Mouse (Mus musculus) kidney, postnatal 0 days (tissue): Measurements from ENCODE around the gene Ranbp3l. TPM values are rescaled to one million over a fixed set of nuclear protein-coding genes. Genes with fewer than 3 reads are reported as not detected.
A peak's percentile ranks its signal among the peaks of the same experiment; 100 is the strongest.

Source experiments
- ATAC-seq: fragments of 200-750 bp; cut with Nextera tagmentation; replicated peaks from 2 replicates; pipeline ENCODE4 v1.8.0; 2017; ENCODE audit warnings: low read depth, moderate number of reproducible peaks, moderate TSS enrichment, moderate library complexity; ENCODE audit not compliant: low FRiP score
- DNase-seq: peaks from one replicate; pipeline ENCODE4 v3.0.0-alpha.2; 2016; ENCODE audit warnings: low spot score
- H3K27ac ChIP-seq: fragments of 300-500 bp; sonication (generic); 2 replicates; pipeline ENCODE4 v1.5.1; 2014; ENCODE audit warnings: mild to moderate bottlenecking
- H3K27me3 ChIP-seq: fragments of 300-500 bp; sonication (generic); 2 replicates; pipeline ENCODE4 v1.6.1; 2014; ENCODE audit warnings: low read length, mixed read lengths; ENCODE audit not compliant: insufficient read depth
- H3K36me3 ChIP-seq: fragments of 300-500 bp; sonication (generic); 2 replicates; pipeline ENCODE4 v1.6.1; 2014; ENCODE audit warnings: low read length, mixed read lengths; ENCODE audit not compliant: insufficient read depth
- H3K4me1 ChIP-seq: fragments of 300-500 bp; sonication (generic); replicated peaks from 2 replicates; pipeline ENCODE4 v1.6.1; 2014; ENCODE audit warnings: antibody characterized with exemption, low read length, mixed read lengths; ENCODE audit not compliant: insufficient read depth
- H3K4me2 ChIP-seq: fragments of 300-500 bp; sonication (generic); 2 replicates; pipeline ENCODE4 v1.6.1; 2014; ENCODE audit warnings: mild to moderate bottlenecking, low read length, moderate library complexity, mixed read lengths
- H3K4me3 ChIP-seq: fragments of 300-500 bp; sonication (generic); replicated peaks from 2 replicates; pipeline ENCODE4 v1.5.1; 2014; ENCODE audit warnings: low read depth, low read length
- H3K9ac ChIP-seq: fragments of 300-500 bp; sonication (generic); 2 replicates; pipeline ENCODE4 v1.6.1; 2014; ENCODE audit warnings: low read depth, low read length
- H3K9me3 ChIP-seq: fragments of 300-500 bp; sonication (generic); replicated peaks from 2 replicates; pipeline ENCODE4 v1.6.1; 2016; ENCODE audit warnings: low read length, inconsistent platforms, mixed read lengths
- CTCF ChIP-seq: IDR thresholded peaks from 2 replicates; pipeline ENCODE4 v1.5.1; 2016; ENCODE audit warnings: antibody characterized with exemption, low read depth, mild to moderate bottlenecking, moderate library complexity
- WGBS: fragments of 180-500 bp; shearing (Covaris S2); extraction: QIAGEN DNeasy Blood & Tissue Kit; methylation state at CpG from one replicate; pipeline ENCODE4 v1.1.7; 2014; 5-methylcytosine and 5-hydroxymethylcytosine counted together
- polyA plus RNA-seq: library from polyadenylated mRNA; unstranded; fragments of >200 nt; fragmentation: Nextera tagmentation; extraction: Ambion mirVana; gene quantifications from 2 replicates; pipeline ENCODE4 v1.2.1, GENCODE M21; 2015

Gene Ranbp3l
- polyA plus RNA-seq, 1 experiment from 2014 or later: 37.8 TPM

DNA sequence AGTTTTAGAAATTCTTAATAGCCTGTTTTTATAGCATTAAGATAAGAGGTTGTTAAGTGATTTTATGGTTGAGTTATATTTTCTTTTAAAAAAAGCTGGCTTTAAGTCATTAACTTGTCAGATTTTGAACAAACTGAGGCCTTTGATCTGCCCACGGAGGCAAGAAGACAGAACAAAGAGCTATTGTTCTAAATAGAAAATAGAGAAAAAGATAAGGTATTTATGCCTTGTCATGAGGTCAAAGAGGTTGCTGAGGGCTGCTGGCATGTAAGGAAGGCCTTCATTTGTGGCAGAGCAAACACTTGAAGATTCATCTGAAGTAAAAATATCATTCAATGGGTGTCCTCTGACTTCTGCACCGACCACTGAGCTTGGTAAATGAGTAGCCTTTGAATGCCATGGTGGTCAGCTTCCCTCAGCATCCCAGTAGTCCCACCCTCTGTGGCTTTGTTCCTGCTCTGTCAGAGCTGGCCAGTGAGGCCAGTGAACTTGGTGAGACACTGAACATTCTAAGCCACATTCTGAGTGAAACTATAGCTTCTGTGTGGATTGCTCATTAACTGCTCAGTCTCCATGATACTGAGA, 121.5 kb downstream of the Ranbp3l start:
- WGBS: 19% methylated on average over 2 of the region's 2 CpGs
- peak; percentile 47; the same call in 1 of the 2 replicates for ATAC-seq

DNA sequence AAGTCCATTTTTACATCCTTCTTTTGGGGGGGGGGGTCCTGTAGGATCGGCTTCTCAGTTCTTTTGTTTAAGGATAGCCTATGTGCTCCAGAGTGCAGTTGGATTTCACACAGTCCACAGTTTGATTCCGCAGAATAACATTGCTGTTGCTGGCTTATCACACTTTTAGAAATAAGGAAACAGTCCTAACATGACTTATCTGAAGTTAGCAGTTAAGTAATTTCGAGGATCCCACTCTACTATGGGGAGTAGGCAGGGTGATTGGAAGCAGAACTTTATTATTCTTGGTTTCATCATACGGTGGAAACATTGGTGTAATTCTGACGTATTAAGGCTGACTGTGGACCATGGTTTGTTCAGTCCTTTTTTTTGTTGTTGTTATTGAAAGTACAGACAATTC, 122.9 kb downstream of the Ranbp3l start:
- no peak for ATAC-seq
- no peaks in the 10 kb centered on the region for H3K27me3 ChIP-seq
- H3K36me3 ChIP-seq: no peaks in the 10 kb centered on the region; the same call in 1 of the 2 replicates
- no peaks in the 10 kb centered on the region for H3K9me3 ChIP-seq
- 93% methylated on average over 5 of the region's 5 CpGs for WGBS
- H3K4me1 ChIP-seq: peaks cover 6% of the 10 kb centered on the region
- no peak for TF ChIP-seq CTCF
- no peak overlapping the region for H3K4me3 ChIP-seq
- H3K27ac ChIP-seq: no peak overlapping the region
- no peak for DNase-seq
- H3K4me2 ChIP-seq: no peak overlapping the region
- H3K9ac ChIP-seq: no peak overlapping the region

More for the DNA sequence above, 121.5 kb downstream of the Ranbp3l start:
- H3K4me2 ChIP-seq: no peak overlapping the region
- H3K4me1 ChIP-seq: peaks cover 6% of the 10 kb centered on the region
- TF ChIP-seq CTCF: no peak
- no peak overlapping the region for H3K27ac ChIP-seq
- H3K9me3 ChIP-seq: no peaks in the 10 kb centered on the region
- H3K4me3 ChIP-seq: no peak overlapping the region
- no peak overlapping the region for H3K9ac ChIP-seq
- no peaks in the 10 kb centered on the region for H3K27me3 ChIP-seq
- DNase-seq: no peak
- no peaks in the 10 kb centered on the region for H3K36me3 ChIP-seq

DNA sequence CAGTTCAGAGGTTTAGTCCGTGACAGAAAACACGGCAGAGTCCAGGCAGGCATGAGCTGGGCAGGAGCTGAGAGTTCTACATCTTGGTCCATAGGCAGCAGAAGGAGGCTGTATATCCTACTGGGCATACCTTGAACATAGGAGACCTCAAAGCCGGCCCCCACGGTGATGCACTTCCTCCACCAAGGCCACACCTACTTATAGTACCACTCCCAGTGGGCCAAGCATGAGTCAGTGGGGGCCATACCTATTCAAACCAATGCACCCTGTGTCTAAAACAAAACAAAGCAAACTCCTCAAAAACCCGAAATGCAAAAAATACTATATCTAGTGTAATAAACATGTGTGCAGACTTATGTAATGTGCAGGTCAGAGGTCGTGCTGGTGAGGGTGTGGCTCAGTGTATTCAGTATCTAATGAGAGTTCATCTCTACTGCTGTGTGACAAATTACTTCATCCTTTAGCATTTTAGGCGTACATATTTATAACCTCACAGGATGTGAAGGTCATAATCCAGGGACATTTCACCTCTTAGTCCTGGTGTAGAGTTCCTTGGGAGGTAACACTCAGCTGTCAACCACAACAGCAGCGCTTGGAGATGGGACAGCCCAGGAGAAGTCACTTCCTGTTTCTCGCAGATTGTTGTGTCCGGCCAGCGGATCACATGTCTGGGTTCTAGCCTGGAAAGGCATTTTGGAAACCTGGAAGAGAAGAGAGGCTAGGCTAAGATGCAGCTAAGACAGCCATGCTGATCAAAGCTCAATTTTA, 126.0 kb downstream of the Ranbp3l start:
- 69% methylated on average over 11 of the region's 11 CpGs for WGBS

DNA sequence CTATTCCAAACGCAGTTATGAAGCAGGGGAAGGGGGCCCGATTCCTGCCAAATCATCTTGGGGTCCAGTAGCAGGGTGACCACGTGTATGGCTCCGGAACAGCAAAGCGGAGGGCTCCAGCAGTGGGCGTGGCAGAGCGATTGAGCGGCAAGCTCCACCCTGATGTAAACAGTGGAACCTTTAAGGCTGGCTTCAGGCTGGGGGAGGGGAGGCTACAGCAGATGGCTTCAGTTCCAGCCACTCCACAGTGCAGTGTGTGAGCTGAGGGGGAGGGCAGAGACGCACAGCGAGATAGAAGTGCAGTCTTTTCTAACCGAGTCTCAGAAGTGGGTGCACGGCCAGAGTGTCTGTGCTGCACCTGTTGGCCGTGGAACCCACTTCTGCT, 126.6 kb downstream of the Ranbp3l start:
- WGBS: 23% methylated on average over 13 of the region's 13 CpGs
- Histone ChIP-seq H3K4me2 (no peak overlapping the region), H3K9me3 (no peaks in the 10 kb centered on the region), H3K4me1 (no peaks in the 10 kb centered on the region), H3K27ac (no peak overlapping the region), H3K27me3 (no peaks in the 10 kb centered on the region), H3K36me3 (peaks cover 7% of the 10 kb centered on the region), H3K4me3 (no peak overlapping the region), H3K9ac (no peak overlapping the region)
- no peak for TF ChIP-seq CTCF
- DNase-seq: peak; percentile 54
- ATAC-seq: peak; percentile 68; the same call in 1 of the 2 replicates

More for the DNA sequence above, 126.0 kb downstream of the Ranbp3l start:
- no peaks in the 10 kb centered on the region for H3K9me3 ChIP-seq
- no peak overlapping the region for H3K4me3 ChIP-seq
- H3K27me3 ChIP-seq: no peaks in the 10 kb centered on the region
- no peak for TF ChIP-seq CTCF
- H3K4me2 ChIP-seq: no peak overlapping the region
- no peak for DNase-seq
- peaks cover 4% of the 10 kb centered on the region for H3K36me3 ChIP-seq
- peak; percentile 30; the same call in 1 of the 2 replicates for ATAC-seq
- H3K4me1 ChIP-seq: peaks cover under 1% of the 10 kb centered on the region
- H3K27ac ChIP-seq: no peak overlapping the region
- no peak overlapping the region for H3K9ac ChIP-seq

DNA sequence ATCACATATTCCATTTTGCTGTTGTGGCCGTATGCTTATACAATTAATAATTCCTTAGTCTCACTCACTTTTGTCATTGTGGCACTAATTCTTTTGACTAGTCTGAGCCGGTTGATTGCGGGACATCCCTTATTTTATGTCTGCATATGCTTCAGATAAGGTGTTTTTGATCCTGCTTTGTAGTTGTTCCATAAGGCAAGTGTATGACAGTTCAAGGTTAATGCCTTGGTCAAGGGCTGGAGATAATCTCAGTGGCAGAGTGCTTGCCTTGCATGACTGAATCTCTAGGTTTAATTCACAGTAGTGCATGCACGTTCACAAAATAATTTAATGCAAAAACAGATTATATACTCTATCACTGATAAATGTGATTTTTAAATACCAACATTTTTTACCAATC, 129.1 kb downstream of the Ranbp3l start:
- ATAC-seq (no peak), DNase-seq (no peak)
- Histone ChIP-seq H3K27me3 (no peaks in the 10 kb centered on the region), H3K27ac (no peak overlapping the region), H3K4me2 (no peak overlapping the region), H3K9ac (no peak overlapping the region), H3K4me1 (no peaks in the 10 kb centered on the region), H3K9me3 (no peaks in the 10 kb centered on the region), H3K36me3 (peaks cover 17% of the 10 kb centered on the region), H3K4me3 (no peak overlapping the region)
- TF ChIP-seq CTCF: no peak
- 91% methylated on average over 4 of the region's 4 CpGs for WGBS

DNA sequence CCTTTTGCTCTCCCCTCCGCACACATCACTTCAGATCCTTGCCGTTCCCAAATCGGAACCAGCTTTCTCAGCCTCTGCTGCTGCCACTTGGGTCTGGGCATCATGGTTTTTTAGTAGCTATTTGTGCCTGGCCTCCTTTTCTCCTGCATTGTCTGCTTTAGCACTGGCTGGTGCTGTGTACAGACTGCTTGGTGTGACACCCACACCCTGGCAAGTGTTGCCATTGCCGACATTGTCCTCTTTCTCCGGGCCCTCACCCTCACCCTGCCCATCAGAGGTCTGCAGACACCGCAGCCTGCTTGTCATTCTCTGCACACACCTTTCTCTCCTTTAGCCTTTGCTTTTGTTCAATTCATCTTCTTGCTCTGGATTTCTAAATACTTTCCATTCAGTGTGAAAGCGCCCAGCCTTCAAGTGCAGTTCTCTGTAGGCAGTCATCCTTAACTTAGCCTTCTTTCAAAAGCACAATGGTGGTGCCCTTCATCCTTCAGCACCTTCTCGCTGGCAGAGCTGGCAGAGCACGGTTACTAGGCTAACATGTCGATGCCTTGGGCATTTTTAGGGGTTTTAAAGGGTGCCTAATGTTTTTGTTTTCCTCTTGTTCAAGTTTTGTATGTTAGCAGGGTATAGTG, 132.8 kb downstream of the Ranbp3l start:
- no peak for ATAC-seq
- Histone ChIP-seq H3K9me3 (no peaks in the 10 kb centered on the region), H3K27me3 (no peaks in the 10 kb centered on the region), H3K9ac (no peak overlapping the region), H3K27ac (no peak overlapping the region), H3K36me3 (peaks cover 27% of the 10 kb centered on the region), H3K4me1 (no peaks in the 10 kb centered on the region), H3K4me3 (no peak overlapping the region), H3K4me2 (no peak overlapping the region)
- DNase-seq: no peak
- 92% methylated on average over 10 of the region's 10 CpGs for WGBS
- no peak for TF ChIP-seq CTCF
